Mouse (Mus musculus): ENCODE measurements around the gene Med25. TPM values are rescaled to one million over a fixed set of nuclear protein-coding genes. Genes with fewer than 3 reads are reported as not detected.

Gene Med25
- 10 to 100 TPM; 50.9 to 51.2 TPM for total RNA-seq (2021)
- long read RNA-seq, experiment 1, transcript Med25-201 (18 exons, 2,619 nt), result major isoform, 65 of 109 reads
- long read RNA-seq, experiment 1, partial matches to known transcripts, result 17 of 109 reads
- long read RNA-seq, experiment 1, other reads (novel, unspliced or antisense), result 26 of 109 reads
- long read RNA-seq, experiment 2, transcript Med25-201 (18 exons, 2,619 nt), result major isoform, 78 of 159 reads
- long read RNA-seq, experiment 2, transcript Med25-210 (18 exons, 3,693 nt), result minor isoform, 5 of 159 reads
- long read RNA-seq, experiment 2, partial matches to known transcripts, result 15 of 159 reads
- long read RNA-seq, experiment 2, other reads (novel, unspliced or antisense), result 60 of 159 reads

DNA sequence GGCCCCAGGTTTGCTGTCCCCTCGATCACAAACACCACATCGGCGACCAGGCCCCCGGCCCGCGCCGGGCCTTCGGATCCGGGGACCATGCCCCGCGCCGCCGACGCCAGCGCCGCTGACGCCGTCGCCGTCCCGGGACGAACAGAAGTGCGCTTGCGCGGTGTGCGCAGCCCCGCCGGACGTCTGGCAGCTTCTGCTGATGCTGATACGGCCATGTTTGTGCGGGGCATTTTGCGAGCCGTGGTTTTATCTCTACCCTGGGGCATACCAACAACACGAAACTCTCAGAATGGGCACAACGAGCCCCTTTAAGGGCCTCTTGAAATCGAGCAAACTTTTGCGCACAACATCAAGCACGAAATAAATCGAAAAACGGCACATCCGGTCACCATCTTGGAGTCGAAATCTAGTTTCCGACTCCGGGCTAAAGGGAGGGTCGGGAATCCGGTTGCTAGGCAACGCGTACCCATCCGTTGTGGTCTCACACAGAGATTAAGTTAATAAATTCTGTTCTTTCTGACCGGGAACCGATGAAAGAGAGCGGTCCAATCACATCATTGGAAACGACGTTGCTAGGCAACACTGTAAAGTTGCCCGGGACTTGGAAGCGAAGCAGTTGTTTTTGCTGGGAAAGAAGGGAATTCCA, at the start of gene Med25:
Gene Med25 (minus strand): TSS at position 437 of the 646 bp plus-strand sequence.
- DNase-seq, result peak; percentile 87

DNA sequence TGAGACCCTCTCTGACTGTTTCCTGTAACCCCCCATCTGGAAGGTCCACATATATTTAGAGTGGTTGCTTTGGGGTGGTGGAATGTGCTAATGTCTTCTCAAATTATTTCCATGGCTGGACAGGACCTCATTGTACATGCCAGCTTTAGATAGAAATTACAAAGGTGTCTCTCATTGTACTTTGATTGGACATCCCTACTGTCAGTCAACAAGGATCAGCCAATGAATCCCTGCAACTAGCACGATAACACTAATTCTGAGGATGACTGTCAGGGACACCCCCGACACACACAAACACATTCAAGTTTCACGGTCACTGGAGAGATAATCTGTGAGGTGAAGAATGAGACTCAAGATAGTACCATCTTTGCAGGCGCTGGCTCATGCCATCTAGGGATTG, 46.2 kb upstream of the Med25 start:
- no peak for DNase-seq

DNA sequence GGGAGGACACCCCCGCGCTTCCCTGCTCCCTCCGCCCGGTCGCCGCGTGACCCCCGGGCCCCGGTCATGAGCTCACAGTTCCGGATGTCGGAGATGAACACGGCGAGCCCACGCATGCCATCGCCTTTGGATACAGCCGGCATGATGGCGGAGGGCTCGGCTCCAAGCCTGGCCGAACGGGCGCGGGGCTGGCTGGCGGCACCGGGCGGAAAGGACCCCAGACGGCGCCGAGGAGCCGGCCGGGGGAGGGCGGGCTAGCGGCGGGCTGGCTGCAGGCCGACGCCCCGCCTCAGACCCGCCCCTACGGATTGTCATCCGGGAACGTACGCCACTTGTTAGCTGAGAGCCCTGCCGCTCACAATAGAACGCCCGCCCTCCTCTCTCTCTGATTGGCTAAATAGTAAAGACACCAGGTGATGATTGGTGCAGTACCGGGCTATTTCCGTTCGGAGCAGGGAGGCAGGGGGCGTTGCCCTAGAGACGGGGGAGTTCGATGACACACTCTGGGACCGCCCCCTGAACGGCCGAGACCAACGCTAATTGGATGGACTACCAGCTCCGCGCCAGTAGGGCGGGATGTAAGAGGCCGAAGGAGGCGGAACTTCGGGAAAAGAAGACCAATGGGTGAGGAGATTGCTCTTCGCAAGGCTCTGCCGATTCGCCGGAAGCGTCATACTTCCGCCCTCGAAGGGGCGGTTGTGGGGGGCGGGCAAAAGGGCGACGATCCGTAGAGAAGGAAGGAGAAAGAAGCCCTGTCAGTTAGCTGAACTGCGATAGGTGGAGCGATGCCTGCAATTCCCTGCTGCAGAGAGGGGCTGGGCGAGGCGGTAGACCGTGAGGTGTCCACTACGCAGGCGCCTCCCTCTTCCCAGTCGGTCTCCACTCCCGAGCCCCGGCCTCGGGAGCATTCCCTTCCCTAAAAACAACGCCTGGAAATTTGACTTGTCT, 37.0 kb upstream of the Med25 start, which contains the start of gene Ap2a1:
Gene Ap2a1 (minus strand): TSS at position 293 of the 948 bp plus-strand sequence.
- peak; percentile 100 for DNase-seq

DNA sequence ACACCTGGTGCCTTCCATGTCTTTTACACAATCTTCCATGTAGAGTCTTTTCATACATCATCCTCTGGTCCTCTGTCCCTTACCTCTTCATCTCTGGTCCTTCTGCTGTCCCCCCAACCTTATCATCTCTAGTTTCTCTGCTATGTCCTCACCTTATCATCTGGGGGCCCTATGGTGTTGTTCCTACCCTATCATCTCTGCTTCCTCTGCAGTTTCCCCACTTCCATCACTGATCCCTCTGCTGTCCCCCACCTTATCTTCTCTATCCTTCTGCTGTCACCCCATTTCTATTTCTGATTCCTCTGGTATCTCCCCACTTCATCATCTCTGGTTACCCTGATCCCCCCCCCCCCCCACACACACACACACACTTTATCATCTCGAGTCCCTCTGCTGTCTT, 36.1 kb upstream of the Med25 start:
- no peak for DNase-seq

DNA sequence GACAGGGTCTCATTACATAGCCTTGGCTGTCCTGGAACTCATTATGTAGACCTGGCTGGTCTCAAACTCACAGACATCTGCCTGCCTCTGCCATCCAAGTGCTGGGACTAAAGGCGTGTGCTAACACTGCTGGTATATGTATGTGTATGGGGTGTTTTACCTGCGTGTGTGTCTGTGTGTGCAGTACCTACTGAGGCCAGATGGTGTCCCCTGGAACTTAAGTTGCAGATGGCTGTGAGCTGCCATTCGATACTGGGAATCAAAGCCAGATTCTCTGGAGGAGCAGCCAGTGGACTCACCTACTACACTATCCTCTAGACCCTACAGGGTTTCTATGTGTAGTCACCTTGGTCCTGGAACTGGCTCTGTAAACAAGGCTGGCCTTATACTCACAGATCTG, 33.0 kb upstream of the Med25 start:
- no peak for DNase-seq

DNA sequence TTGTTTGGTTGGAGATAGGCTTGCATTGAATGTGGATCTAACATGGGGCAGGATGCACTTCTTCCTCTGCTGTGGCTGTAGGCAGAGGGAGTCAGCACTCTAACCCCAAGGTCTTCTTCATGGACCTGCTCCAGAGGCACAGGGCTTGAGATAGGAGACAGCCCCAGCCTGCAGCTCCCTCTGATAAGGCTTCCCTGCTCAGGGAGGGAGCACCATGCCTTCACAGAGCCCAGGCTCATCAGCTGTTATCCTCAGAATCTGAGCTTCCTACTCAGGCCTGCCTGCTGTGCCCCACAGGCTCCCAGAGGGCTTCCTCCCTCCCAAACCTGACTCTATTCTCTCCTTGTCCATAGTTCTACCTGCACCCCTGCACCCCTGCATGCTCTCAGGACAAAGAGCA, 30.0 kb upstream of the Med25 start:
- no peak for DNase-seq

DNA sequence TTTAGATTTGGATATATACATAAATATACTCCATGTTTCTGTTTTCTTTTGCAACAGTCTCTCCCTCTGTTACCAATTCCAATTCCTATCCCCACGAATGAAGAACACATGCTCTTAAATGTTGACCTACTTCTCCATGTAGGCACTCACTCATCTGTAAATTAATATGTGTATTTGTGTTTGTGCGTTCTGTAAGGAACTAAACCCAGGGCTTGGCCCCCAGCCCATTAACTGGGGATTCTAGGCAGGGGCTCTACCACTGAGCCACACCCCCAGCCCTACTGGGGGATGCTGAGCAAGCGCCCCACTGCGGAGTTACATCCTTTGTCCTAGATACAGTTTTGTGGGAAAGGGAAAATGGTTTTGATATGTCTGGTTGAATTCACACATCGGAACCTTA, 26.6 kb upstream of the Med25 start:
- DNase-seq, result no peak

DNA sequence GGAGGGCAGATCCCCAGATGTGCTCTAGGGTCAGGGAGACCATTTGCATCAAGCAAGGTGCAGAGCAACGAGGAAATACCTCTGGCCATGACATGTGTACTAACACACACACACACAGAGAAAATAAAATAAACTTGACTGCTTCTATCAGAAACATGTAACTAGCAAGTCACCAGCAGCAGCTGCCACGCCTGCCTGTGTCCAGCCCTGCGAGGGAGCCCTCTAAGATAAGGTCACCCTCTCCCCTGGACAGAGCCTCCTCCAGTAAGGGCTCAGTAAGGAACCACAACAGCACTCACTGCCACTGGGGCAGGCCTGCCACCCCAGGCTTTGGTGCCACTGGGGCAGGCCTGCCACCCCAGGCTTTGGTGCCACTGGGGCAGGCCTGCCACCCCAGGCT, 25.7 kb upstream of the Med25 start:
- no peak for DNase-seq

DNA sequence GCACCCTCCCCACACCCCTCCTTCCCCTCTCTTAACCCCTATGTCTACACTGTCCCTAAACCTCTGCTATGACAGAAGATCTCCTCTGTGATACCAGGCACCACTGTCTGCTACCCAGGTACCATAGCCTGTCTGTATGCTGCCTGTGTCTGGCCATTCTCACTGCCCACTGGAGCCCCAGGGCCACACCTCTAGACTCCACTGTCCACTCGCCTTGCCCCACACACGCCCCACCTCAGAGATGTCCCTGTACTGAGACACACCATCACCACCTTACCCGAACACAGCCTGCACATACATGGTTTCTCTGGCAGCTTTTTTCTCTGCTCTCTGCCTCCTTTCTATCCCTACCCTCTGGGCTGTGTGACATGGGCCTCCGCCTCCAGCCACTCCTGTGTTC, 24.4 kb upstream of the Med25 start:
- DNase-seq, result no peak

DNA sequence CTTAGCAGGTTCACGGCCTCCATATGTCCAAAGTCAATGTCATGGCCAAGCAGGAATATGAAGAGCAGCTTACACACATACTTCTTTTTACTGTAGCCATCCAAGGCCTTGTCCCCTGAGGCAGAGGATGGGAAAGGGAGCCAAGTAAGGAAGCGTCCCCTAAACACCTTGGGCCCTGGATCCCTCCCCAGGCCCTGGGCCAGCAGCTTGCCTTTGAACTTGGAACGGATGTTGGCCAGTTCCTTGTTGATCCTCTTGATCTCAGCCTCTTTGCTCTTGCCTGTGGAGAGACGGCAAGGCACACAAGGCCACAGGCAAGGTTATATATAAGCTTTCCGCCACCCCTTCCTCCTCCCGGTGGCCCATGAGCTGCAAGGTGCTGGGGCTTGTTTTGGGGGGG, 23.7 kb upstream of the Med25 start:
- no peak for DNase-seq

DNA sequence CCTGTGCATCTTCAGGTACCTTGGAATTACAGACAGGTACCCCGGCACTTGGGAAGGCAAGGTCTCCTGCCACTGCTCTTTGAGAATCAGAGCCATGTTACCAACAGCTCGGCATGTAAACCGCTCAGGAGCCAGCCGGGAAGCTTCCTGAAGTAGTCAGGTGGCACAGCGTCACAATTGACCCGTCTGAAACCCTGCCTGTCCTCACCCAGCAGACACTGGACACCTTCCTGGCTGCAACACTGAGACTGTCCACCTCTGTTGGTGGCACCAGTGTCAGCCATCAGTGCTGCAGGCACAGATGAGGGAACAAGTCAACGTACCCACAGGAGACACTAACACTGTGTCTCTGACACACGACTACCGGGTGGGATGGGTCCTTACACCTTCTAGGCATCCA, 22.8 kb upstream of the Med25 start:
- DNase-seq, result no peak

DNA sequence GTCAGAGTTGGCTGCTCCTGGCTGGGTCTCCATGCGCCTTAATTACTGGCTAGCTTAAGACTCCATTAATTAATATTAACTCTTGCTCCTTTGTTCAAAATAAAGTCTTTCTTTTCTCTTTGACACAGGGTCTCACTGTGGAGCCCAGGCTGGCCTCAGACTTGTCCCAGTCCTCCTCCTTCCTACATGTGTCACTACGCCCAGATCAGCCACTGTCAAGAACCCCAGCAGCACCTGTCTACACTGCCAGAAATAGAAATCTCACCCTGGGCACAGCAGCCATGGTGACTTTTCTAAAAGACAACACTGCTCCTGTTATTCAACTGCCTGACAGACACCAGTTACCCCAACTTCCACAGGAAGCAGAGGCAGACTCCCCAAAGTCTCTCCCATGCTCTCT, 21.9 kb upstream of the Med25 start:
- no peak for DNase-seq

DNA sequence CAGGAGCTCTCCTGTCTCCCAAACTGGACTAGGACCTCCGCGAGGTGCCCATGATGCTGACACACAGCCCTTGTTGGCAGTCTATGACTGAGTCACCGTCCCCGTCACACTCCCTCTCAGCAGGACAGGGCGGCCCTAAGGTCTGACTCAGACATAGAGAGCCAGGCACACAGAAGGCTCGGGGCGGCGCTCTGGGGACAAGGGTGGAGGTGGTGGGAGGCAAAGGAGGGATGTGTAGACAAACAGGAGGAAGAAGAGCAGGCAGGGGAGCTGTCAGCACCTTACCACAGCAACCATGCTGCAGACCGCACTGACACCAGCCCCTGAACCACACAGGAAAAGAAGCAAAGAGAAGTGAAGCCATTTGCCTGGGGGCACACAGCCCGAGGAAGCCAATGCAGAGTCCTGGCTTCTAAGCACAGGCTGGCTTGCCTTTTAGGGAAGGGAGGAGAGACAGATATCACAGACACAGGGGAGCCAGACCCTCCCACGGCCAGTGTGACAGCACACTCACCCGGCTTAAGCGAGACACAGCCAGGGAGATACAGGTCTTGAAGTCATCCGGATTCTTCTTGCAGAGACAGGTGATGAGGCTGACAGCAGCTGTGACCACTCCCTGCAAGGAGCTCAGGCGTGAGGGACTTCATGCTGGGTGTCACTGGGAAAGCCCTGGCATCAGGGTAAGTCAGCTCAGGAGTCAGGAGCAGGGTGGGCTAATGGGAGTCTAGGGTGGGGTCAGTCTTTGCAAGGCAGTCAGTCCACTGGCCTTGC, 16.4 kb upstream of the Med25 start:
- no peak for DNase-seq

DNA sequence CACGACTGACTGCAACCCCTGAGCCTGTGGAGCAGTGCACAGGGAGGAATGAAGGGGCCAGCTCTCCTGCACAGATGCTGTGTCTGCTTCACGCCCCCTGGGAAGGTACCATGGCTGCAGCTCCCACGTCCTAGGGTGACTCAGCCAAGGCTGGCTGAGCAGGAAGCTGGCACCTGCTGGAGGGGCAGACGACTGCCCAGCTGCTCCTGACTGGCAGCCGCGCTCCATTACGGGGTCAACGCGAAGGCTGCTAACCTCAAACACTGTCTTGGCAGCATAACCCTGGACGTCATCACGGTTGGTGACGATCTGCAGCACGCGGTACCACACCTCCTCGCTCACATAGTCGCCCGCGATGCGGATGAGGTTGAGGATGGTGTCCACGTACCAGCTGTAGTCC, 12.9 kb upstream of the Med25 start:
- no peak for DNase-seq

DNA sequence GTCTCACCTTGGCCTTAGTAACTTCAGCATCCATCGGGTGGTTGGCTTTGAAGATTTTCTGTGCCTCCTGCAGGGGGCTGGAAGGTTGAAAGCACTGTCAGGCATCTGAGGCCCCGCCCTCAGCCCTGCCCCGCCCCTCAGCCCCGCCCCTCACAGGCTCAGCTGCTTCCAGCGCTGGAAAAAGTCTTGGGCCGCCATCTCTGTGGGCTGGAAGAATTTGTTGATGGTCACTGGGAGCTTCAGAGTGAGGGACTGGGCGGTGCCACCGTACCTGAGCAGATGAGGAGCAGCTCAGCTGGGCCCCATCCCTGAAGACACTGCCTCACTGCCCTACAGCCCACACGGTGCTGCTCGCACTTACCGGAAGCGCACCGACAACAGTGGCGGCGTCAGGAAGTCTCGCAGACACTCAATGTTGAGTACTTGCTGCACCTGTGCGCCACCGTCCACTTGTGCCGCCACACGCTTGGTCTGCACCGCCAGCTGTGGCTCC, 8.8 kb upstream of the Med25 start:
- DNase-seq, result no peak

DNA sequence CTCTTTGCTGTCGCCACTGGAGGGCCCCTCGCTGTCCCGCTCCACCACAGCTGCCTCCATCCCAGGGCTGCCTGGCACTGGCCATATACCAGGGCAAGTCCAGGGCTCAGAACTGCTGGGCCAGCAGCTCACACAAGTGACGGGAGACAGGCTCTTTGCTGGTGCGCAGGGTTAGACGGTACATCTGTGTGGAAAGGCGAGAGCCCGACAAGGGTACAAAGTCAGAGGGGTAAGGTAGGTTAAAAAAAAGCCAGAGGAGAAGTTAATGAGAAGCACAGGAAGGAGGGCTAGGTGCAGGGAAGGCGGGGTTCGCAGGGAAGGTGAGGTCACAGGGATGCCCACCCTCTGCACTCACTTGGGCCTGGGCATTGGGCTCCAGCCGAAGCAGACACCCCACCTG, 8.1 kb upstream of the Med25 start:
- DNase-seq, result no peak

DNA sequence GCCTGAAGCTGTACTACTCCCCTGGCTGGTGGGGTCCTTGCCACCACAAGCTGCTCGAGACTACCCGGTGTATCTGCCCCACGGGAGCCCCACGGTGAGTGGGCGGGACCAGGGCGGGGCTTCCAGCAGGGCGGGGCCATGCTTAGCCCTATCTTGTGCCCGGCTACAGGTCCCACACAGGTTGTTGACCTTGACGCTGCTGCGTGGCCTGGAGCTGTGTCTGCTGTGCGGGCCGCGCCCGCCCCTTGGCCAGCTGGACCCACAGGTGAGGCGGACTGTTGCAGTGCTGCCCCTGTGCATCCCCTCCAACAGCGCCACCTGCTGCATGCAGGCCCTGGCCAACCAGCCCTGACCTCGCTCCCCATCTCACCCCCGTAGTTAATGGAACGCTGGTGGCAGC, 6.1 kb upstream of the Med25 start:
- no peak for DNase-seq

DNA sequence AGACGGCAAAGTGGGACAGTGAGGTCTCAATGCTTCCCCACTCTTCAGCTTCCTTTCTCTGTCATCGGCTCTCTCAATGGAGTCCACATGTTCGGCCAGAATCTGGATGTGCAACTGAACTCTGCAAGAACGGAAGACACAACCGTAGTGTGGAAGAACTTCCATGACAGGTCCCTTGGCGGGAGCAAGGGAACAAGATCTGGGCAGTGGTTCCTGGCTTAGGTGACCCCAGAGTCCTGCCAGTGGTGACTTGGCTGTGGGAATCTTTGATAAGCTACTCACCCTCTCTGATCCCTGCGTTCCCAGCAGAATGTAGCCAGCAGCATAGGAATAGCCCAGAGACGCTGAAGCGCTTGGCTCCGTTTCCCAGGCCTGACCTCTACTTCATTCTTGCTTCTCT, 4.0 kb upstream of the Med25 start:
- no peak for DNase-seq

DNA sequence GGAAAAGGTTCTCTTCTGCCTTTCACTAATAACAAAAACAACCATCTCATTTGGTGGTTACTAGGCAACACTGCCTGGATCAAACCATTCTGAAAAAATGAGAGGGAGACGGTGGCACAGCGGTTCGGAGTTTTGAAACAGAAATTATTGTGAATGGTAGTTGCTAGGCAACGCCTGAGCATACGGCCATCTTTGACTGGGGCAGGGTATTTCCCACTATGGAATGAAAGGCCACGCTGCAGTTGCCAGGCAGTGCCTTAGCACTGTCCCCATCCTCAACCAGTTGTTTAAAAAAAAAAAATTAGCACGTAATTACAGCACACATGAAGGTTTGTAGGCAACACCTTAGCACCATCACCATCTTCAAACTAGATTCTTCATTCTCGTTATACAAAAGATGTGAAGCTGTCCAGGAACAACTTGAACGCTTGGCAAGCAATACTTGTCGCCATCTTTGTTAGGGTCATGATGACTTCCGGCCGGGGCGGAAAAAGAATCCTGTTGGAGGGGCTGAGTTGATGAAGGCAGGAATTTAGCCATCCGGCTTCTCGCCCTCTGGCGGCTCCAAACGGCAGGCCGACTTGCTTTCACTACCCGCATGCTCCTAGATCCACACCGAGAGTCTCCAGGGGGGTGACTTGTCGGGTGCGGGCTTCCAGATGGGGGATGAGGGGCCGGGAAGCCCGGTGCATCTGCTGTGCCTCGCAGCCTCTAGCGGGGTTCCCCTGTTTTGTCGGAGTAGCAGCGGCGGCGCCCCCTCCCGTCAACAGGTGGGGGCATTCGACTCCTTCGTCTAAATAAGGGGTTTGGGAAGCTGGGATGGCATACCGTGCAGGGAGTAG, 3.3 kb upstream of the Med25 start, which contains the start of gene Fuz:
Gene Fuz (plus strand): TSS at position 487 of the 842 bp plus-strand sequence.
- peak; percentile 88 for DNase-seq

DNA sequence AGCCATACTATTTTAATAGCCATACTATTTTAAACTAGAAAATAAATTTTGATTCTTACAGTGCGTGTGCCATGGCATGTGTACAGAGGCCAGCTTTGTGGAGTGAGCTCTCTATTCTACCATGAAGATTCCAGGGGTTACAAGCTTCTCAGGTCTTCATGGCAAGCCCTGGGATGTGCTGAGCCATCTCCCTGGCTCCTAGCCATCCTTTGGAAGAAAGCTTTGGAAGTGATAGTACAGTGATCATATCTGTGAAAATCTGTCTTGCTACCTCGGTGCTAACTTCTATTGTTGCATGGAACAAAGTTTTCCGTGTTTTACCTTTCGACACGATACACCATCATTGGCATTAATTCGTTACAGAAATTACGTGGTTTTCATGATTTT, 2.7 kb upstream of the Med25 start:
- DNase-seq, result no peak

DNA sequence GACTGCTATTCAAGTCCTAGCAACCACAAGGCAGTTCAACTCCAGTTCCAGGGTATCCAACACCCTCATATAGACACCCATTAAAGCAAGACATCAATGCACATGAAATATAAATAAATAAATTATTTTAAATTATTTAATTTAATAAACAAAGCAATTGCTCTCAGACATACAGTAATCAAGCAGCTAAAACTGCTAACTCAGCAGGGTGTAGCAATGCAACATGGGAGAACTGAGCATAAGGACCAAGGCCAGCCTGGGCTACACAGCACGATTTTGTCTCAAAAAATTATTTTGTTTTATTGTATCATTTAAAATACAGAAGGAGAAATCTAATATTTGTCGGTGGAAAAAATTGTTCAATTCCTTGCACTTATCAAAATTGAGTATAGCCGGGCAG, 1.7 kb upstream of the Med25 start:
- no peak for DNase-seq

Data from gastrocnemius, postnatal 25 days (tissue).